Mouse (Mus musculus) ES-E14 (cell line): ENCODE data around the gene Il22ra1. TPM values are rescaled to one million over a fixed set of nuclear protein-coding genes. Genes with fewer than 3 reads are reported as not detected.

Experiments
- DNase-seq: peaks from one replicate; pipeline ENCODE4 v3.0.0-alpha.2; 2013; ENCODE audit warnings: low read depth, low spot score
- H3K27ac ChIP-seq: 2 replicates; pipeline ENCODE4 v1.5.1; 2012; ENCODE audit warnings: low read depth, mild to moderate bottlenecking, low read length, moderate library complexity, mixed read lengths; ENCODE audit not compliant: poor library complexity, insufficient read depth, severe bottlenecking
- H3K36me3 ChIP-seq: 2 replicates; pipeline ENCODE4 v1.6.1; 2012; ENCODE audit warnings: mild to moderate bottlenecking, low read length, moderate library complexity, mixed read lengths; ENCODE audit not compliant: control insufficient read depth, poor library complexity, insufficient read depth, severe bottlenecking
- H3K4me1 ChIP-seq, 2 experiments: fragments of 150-350 bp in 1 of 2; sonication (generic) in 1 of 2; 2 replicates each; pipeline ENCODE4 v1.6.1; 2012; ENCODE audit warnings: low read length in 2 of 2, mild to moderate bottlenecking in 1 of 2, mixed read lengths in 1 of 2; ENCODE audit not compliant: control insufficient read depth in 2 of 2, insufficient read depth in 2 of 2, poor library complexity in 1 of 2
- H3K4me3 ChIP-seq, 2 experiments: fragments of 150-350 bp in 1 of 2; sonication (generic) in 1 of 2; 2 replicates each; pipeline ENCODE4 v1.5.1; 2012; ENCODE audit warnings: low read length in 2 of 2, low read depth in 1 of 2, mild to moderate bottlenecking in 1 of 2, mixed read lengths in 1 of 2; ENCODE audit not compliant: insufficient read depth in 1 of 2, poor library complexity in 1 of 2, severe bottlenecking in 1 of 2
- H3K9ac ChIP-seq: 2 replicates; pipeline ENCODE4 v1.6.1; 2012; ENCODE audit warnings: low read depth, mild to moderate bottlenecking, low read length, mixed read lengths; ENCODE audit not compliant: poor library complexity, insufficient read depth, severe bottlenecking
- H3K9me3 ChIP-seq: fragments of 150-350 bp; sonication (generic); 2 replicates; pipeline ENCODE4 v1.6.1; 2012; ENCODE audit warnings: low read depth, mild to moderate bottlenecking, low read length; ENCODE audit not compliant: control insufficient read depth, insufficient read depth
- CHD2 ChIP-seq: IDR thresholded peaks from 2 replicates; pipeline ENCODE4 v1.6.1; 2014; ENCODE audit warnings: mild to moderate bottlenecking, low read depth, low read length, inconsistent platforms
- HCFC1 ChIP-seq: IDR thresholded peaks from 2 replicates; pipeline ENCODE4 v1.6.1; 2012; ENCODE audit warnings: low read length, inconsistent platforms, borderline replicate concordance; ENCODE audit not compliant: insufficient read depth
- MAFK ChIP-seq: IDR thresholded peaks from 2 replicates; pipeline ENCODE4 v1.6.1; 2014; ENCODE audit warnings: mild to moderate bottlenecking, low read depth, low read length, inconsistent platforms; ENCODE audit not compliant: insufficient read depth
- ZC3H11A ChIP-seq: IDR thresholded peaks from 2 replicates; pipeline ENCODE4 v1.6.1; 2012; ENCODE audit warnings: low read depth, mild to moderate bottlenecking, inconsistent platforms, low read length, borderline replicate concordance
- ZNF384 ChIP-seq: IDR thresholded peaks from 2 replicates; pipeline ENCODE4 v1.6.1; 2012; ENCODE audit warnings: low read depth, low read length, inconsistent platforms
- in situ Hi-C, 2 experiments: fragments of 600-800 bp; cut with MboI; formaldehyde crosslinking; loops; one replicate each; pipeline ENCODE4 v1.15.1; 2025; ENCODE audit warnings: low sequenced_read_pairs in 2 of 2, inconsistent platforms in 1 of 2; ENCODE audit not compliant: unreplicated experiment in 2 of 2
- total RNA-seq: library from RNA; depleted of rRNA; stranded (reverse); fragments of 300-350 nt; gene quantifications from 2 replicates; pipeline ENCODE4 v1.2.3, GENCODE M21; 2012

Gene Il22ra1
- total RNA-seq, 1 experiment: 0.36 TPM

- Histone ChIP-seq H3K36me3 (0 out of 2 replicates have a peak, but pooled peaks cover 2% of the 10 kb centered on the region), H3K9me3 (no peaks in the 10 kb centered on the region), H3K4me3 (peak overlapping the region; percentile 61 to 70), H3K9ac (peak overlapping the region; percentile 32; the same call in 1 of the 2 replicates), H3K27ac (no peak overlapping the region), H3K4me1 (peaks cover 0 to 2% of the 10 kb centered on the region in 2 experiments; a peak in 1 of 4 replicates)
- in situ Hi-C loops: no loop called here
- DNase-seq: peak; percentile 74
- no peak for TF ChIP-seq HCFC1
- no peak for TF ChIP-seq MAFK
- no peak for TF ChIP-seq ZC3H11A
- TF ChIP-seq ZNF384: no peak
- TF ChIP-seq CHD2: peak; percentile 89
Measured at GRCm38 (mm10) chr4:135698498-135698897, 29.5 kb upstream of the Il22ra1 start.

GRCm38 (mm10) chr4:135703497-135703896 is 24.5 kb upstream of the Il22ra1 start:
- no peak overlapping the region for H3K9ac ChIP-seq
- TF ChIP-seq ZNF384 (no peak), ZC3H11A (no peak), CHD2 (no peak), HCFC1 (no peak), MAFK (no peak)
- H3K4me1 ChIP-seq: peaks cover 0 to 2% of the 10 kb centered on the region in 2 experiments; a peak in 1 of 4 replicates
- H3K36me3 ChIP-seq: peaks cover 2% of the 10 kb centered on the region; the same call in 1 of the 2 replicates
- DNase-seq: no peak
- H3K4me3 ChIP-seq: no peak overlapping the region
- H3K9me3 ChIP-seq: no peaks in the 10 kb centered on the region
- no peak overlapping the region for H3K27ac ChIP-seq
- in situ Hi-C loops: no loop called here

- no peak for DNase-seq
- Histone ChIP-seq H3K9ac (no peak overlapping the region), H3K4me1 (peaks cover 0 to 3% of the 10 kb centered on the region in 2 experiments; a peak in 1 of 4 replicates), H3K9me3 (no peaks in the 10 kb centered on the region), H3K4me3 (no peak overlapping the region), H3K27ac (no peak overlapping the region), H3K36me3 (peaks cover 2% of the 10 kb centered on the region; the same call in 1 of the 2 replicates)
- TF ChIP-seq ZNF384: no peak
- TF ChIP-seq CHD2: no peak
- TF ChIP-seq HCFC1: no peak
- no peak for TF ChIP-seq ZC3H11A
- TF ChIP-seq MAFK: no peak
- in situ Hi-C loops: no loop called here
Measured at GRCm38 (mm10) chr4:135704016-135704415, 24.0 kb upstream of the Il22ra1 start.

GRCm38 (mm10) chr4:135706045-135706444 is 21.9 kb upstream of the Il22ra1 start:
- in situ Hi-C loops: no loop called here
- Histone ChIP-seq H3K9me3 (no peaks in the 10 kb centered on the region), H3K9ac (no peak overlapping the region), H3K4me1 (peaks cover 0 to 3% of the 10 kb centered on the region in 2 experiments; a peak in 1 of 4 replicates), H3K4me3 (no peak overlapping the region), H3K36me3 (peaks cover 2% of the 10 kb centered on the region; the same call in 1 of the 2 replicates), H3K27ac (no peak overlapping the region)
- DNase-seq: no peak
- TF ChIP-seq ZC3H11A (no peak), MAFK (no peak), HCFC1 (no peak)
